Mouse (Mus musculus): ENCODE measurements around the gene Angptl3.

DNA sequence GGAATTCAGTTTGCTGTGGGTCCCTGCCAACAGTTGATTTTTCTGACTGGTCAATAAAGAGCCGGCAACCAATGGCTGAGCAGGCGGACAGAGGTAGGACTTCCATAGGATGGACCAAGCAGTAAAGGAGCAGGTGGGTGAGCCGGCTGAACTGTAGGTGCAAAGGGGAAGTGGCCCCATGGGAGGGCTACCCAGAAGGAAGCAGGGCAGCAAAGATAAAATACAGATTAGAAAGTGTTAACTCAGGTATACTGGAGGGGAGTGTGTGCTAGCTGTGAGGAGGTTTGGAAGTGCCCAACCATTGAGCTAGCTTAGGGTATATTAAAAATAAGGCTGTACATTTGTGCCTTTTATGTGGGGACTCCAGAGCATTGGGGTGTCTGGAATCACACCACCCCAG is 47.3 kb downstream of the Angptl3 start:
- TF ChIP-seq CTCF (IDR thresholded peaks at IDR 0.05; ENCODE audit: low read depth) = no peak
- no peak for TF ChIP-seq EP300 (IDR thresholded peaks at IDR 0.05; ENCODE audit: low read depth)
